ENCODE assay signal across 10 mouse cellular contexts in genomic region chr5:4495482-4495881, GRCm38 (mm10).
DNase-seq lines count a peak whose midpoint lies in the region; ATAC-seq and TF ChIP-seq lines count a peak whose summit lies in the region.
"Had no signal": no experiment of that assay in that cellular context is flagged by ENCODE, and none has a peak within 500 bp of the region (broad histone marks: within the 10 kb centered on the region; RNA-seq: fewer than 3 reads in every experiment).

No protein-coding gene starts in this region.

- peaks cover 24% of the 10 kb centered on the region for H3K4me1 ChIP-seq in lung, embryonic 14.5 days (ENCODE audit: insufficient read depth)
- H3K4me1 ChIP-seq in forebrain, embryonic 16.5 days (replicated peaks; ENCODE audit: control insufficient read depth, insufficient read depth, low read length): peaks cover 9% of the 10 kb centered on the region
- peaks cover 32% of the 10 kb centered on the region for H3K4me1 ChIP-seq in neural tube, embryonic 13.5 days (replicated peaks)

- peak; percentile 60 for DNase-seq in cerebellum, adult 11-12 months
- DNase-seq in cerebellum, postnatal 4 days (ENCODE audit: low spot score in 2 of 2): no peak
- no peak for DNase-seq in lung, embryonic 14.5 days
- no peak for DNase-seq in lung, postnatal 14 days
- no peak for DNase-seq in B cell, adult 2 months
- no peak for DNase-seq in heart, postnatal 4 days
- DNase-seq: kidney, adult 11 months had no signal

- WGBS in lung, embryonic 14.5 days: 64% methylated on average over 6 of the region's 6 CpGs
- WGBS in forebrain, embryonic 16.5 days: 47% methylated on average over 6 of the region's 6 CpGs
- 36% methylated on average over 6 of the region's 6 CpGs for WGBS in neural tube, embryonic 13.5 days

- H3K4me2 ChIP-seq in lung, embryonic 14.5 days: no peak overlapping the region
- H3K4me2 ChIP-seq in forebrain, embryonic 16.5 days (ENCODE audit: low read length): no peak overlapping the region
- H3K4me2 ChIP-seq in neural tube, embryonic 13.5 days: no peak overlapping the region

- H3K27me3 ChIP-seq in lung, embryonic 14.5 days (ENCODE audit: insufficient read depth, low read length): no peaks in the 10 kb centered on the region
- no peaks in the 10 kb centered on the region for H3K27me3 ChIP-seq in forebrain, embryonic 16.5 days (replicated peaks; ENCODE audit: control insufficient read depth, insufficient read depth, low read length)
- 0 out of 2 replicates have a peak, but pooled peaks cover 8% of the 10 kb centered on the region for H3K27me3 ChIP-seq in neural tube, embryonic 13.5 days
- H3K27me3 ChIP-seq: stomach, embryonic 15.5 days had no signal

- no peaks in the 10 kb centered on the region for H3K36me3 ChIP-seq in lung, embryonic 14.5 days (ENCODE audit: insufficient read depth)
- H3K36me3 ChIP-seq in forebrain, embryonic 16.5 days (ENCODE audit: control insufficient read depth, insufficient read depth): no peaks in the 10 kb centered on the region
- no peaks in the 10 kb centered on the region for H3K36me3 ChIP-seq in neural tube, embryonic 13.5 days
- H3K36me3 ChIP-seq: stomach, embryonic 15.5 days had no signal

- no peak overlapping the region for H3K9ac ChIP-seq in lung, embryonic 14.5 days
- H3K9ac ChIP-seq in forebrain, embryonic 16.5 days (replicated peaks; ENCODE audit: low read depth, low read length): no peak overlapping the region
- no peak overlapping the region for H3K9ac ChIP-seq in neural tube, embryonic 13.5 days
- H3K9ac ChIP-seq: stomach, embryonic 15.5 days had no signal

- H3K27ac ChIP-seq in lung, embryonic 14.5 days (ENCODE audit: low read depth): no peak overlapping the region
- no peak overlapping the region for H3K27ac ChIP-seq in forebrain, embryonic 16.5 days (ENCODE audit: low read length)
- peak overlapping the region; percentile 34; the same call in 1 of the 2 replicates for H3K27ac ChIP-seq in neural tube, embryonic 13.5 days (replicated peaks)

- no peak overlapping the region for H3K4me3 ChIP-seq in lung, embryonic 14.5 days (ENCODE audit: low read depth, low read length)
- H3K4me3 ChIP-seq in forebrain, embryonic 16.5 days (replicated peaks; ENCODE audit: low read length): no peak overlapping the region
- H3K4me3 ChIP-seq in neural tube, embryonic 13.5 days: no peak overlapping the region
- H3K4me3 ChIP-seq: stomach, embryonic 15.5 days had no signal

- H3K9me3 ChIP-seq in lung, embryonic 14.5 days (ENCODE audit: low read depth, low read length): no peaks in the 10 kb centered on the region
- H3K9me3 ChIP-seq in forebrain, embryonic 16.5 days (ENCODE audit: control insufficient read depth, low read length): no peaks in the 10 kb centered on the region
- H3K9me3 ChIP-seq in neural tube, embryonic 13.5 days: no peaks in the 10 kb centered on the region
- H3K9me3 ChIP-seq: stomach, embryonic 15.5 days had no signal

- peak; percentile 14; the same call in 1 of the 2 replicates for ATAC-seq in lung, embryonic 14.5 days (ENCODE audit: insufficient read depth)
- ATAC-seq in forebrain, embryonic 16.5 days: peak; percentile 46
- peak; percentile 89 for ATAC-seq in neural tube, embryonic 13.5 days (ENCODE audit: low read depth)

- no peak for TF ChIP-seq CTCF in lung, embryonic 14.5 days (IDR thresholded peaks at IDR 0.05; ENCODE audit: low read depth)

Comparison
In these comparisons a context has a peak if more than half of its experiments do, and no peak if none do; other contexts are left out.
1. ATAC-seq: peak in every context shown above with its lines; median percentile 89 in neural tube, embryonic 13.5 days; 46 in forebrain, embryonic 16.5 days; 14 in lung, embryonic 14.5 days.